Mouse (Mus musculus) embryonic facial prominence, embryonic 15.5 days (tissue): ENCODE results near the gene Gm20388. TPM values are rescaled to one million over a fixed set of nuclear protein-coding genes. Genes with fewer than 3 reads are reported as not detected.

Experiments used
- ATAC-seq: fragments of 200-750 bp; cut with Nextera tagmentation; 2 replicates; pipeline ENCODE4 v1.8.0; 2017; ENCODE audit warnings: low read depth, moderate TSS enrichment; ENCODE audit not compliant: insufficient number of reproducible peaks, low FRiP score, low TSS enrichment
- H3K27ac ChIP-seq: fragments of 300-500 bp; sonication (generic); replicated peaks from 2 replicates; pipeline ENCODE4 v1.5.1; 2015; ENCODE audit warnings: mild to moderate bottlenecking, inconsistent platforms
- H3K27me3 ChIP-seq: fragments of 300-500 bp; sonication (generic); 2 replicates; pipeline ENCODE4 v1.6.1; 2015; ENCODE audit warnings: inconsistent platforms
- H3K36me3 ChIP-seq: fragments of 300-500 bp; sonication (generic); 2 replicates; pipeline ENCODE4 v1.6.1; 2015; ENCODE audit warnings: mild to moderate bottlenecking, inconsistent platforms
- H3K4me1 ChIP-seq: fragments of 300-500 bp; sonication (generic); 2 replicates; pipeline ENCODE4 v1.6.1; 2015; ENCODE audit warnings: inconsistent platforms
- H3K4me2 ChIP-seq: fragments of 300-500 bp; sonication (generic); replicated peaks from 2 replicates; pipeline ENCODE4 v1.6.1; 2015; ENCODE audit warnings: mild to moderate bottlenecking, inconsistent platforms
- H3K4me3 ChIP-seq: fragments of 300-500 bp; sonication (generic); replicated peaks from 2 replicates; pipeline ENCODE4 v1.5.1; 2015; ENCODE audit warnings: mild to moderate bottlenecking, inconsistent platforms
- H3K9ac ChIP-seq: fragments of 300-500 bp; sonication (generic); 2 replicates; pipeline ENCODE4 v1.6.1; 2015; ENCODE audit warnings: inconsistent platforms
- H3K9me3 ChIP-seq: fragments of 300-500 bp; sonication (generic); replicated peaks from 2 replicates; pipeline ENCODE4 v1.6.1; 2016; ENCODE audit warnings: inconsistent platforms
- WGBS: fragments of 180-500 bp; shearing (Covaris S2); methylation state at CpG from one replicate; pipeline ENCODE4 v1.1.7; 2015; 5-methylcytosine and 5-hydroxymethylcytosine counted together
- polyA plus RNA-seq: library from polyadenylated mRNA; unstranded; fragments of >200 nt; fragmentation: Nextera tagmentation; extraction: Ambion mirVana; gene quantifications from 2 replicates; pipeline ENCODE4 v1.2.1, GENCODE M21; 2015

The Gm20388 gene
- polyA plus RNA-seq, 1 experiment from 2014 or later, result 8.0 TPM

DNA sequence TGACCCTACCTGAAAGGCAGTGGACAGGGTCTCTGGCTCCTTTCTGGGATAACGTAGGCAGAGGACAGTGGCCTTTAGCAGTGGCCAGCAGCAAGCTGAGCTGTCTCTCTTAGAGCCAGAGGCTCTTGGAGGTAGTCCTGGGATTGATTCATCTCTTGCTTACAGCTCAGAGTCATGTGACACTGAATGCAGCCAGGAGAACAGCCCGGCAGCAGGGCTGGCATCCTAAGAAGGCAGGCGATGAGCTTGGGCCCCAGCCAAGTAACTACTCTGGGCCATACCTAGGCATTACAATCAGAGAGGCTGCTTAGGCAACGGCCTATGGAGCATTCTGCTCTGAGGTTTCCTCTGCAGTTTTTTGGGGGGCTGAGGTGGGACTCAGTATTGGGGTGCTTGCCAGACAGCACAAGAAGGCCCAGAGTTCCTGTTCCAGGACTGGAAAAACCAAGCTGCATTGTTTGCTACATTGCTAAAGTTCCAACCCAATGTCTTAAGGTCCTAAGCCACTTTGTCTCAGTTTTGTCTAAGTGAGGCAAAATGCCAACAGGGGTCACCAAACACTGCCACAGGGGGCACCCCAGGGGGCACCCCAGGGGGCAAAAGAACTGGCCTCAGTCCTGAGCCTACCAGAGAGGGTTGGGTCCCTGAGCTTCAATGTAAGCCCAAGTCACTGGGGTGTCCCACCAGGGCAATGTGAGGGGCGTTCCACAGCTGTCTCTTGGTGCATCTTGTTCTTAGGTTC, 2437.3 kb downstream of the Gm20388 start:
- ATAC-seq, result no peak
- H3K27me3 ChIP-seq, result peaks cover 11% of the 10 kb centered on the region; the same call in 1 of the 2 replicates
- H3K4me3 ChIP-seq, result no peak overlapping the region
- WGBS, result 63% methylated on average over 5 of the region's 5 CpGs
- peaks cover 33% of the 10 kb centered on the region for H3K4me1 ChIP-seq
- no peaks in the 10 kb centered on the region for H3K36me3 ChIP-seq
- H3K9ac ChIP-seq, result no peak overlapping the region
- no peaks in the 10 kb centered on the region for H3K9me3 ChIP-seq
- no peak overlapping the region for H3K27ac ChIP-seq
- H3K4me2 ChIP-seq, result no peak overlapping the region

DNA sequence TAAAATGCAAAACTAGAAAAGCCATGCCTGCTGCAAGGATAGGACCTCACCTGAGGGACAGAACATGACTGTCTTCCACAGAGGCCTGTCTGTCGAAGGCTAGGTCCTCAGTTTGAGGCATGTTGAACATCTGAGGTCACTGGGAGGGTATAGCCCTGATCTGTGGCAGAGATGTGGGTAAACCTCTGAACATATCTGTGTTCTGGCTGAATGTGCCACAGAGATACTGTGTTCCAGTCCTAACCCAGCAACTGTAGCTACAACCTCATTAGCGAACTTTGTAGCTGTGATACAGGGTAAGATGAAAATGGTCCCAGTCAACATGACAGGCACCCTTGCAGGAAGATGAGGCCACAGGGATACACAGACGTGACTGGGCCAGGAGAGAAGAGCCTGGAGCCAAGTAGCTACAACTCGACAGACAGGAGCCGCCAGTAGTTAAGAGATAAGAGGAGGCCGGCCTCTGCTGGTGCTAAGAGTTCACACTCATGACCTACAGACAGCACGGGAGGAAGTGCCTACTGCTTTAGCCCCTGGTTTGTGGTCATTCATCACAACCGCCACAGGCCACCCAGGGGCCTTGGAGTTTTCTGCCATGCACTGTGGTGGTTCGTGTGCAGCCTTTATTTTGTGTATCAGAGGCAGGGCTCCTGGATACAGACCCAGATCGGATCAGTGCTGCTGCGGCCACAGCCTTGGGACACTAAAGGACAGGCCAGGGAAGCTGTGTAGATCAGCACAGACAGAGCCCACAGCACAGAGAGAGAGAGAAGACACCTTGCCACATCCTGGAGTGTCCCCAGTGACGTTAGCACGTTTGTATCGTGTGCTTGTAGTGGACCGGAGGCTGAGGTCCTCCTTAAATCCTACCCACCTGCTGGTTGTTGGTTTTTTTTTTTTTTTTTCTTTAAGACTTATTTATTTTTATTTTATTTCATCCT, 2439.0 kb downstream of the Gm20388 start:
- Histone ChIP-seq H3K4me2 (no peak overlapping the region), H3K4me1 (peaks cover 18% of the 10 kb centered on the region), H3K27me3 (peaks cover 3% of the 10 kb centered on the region; the same call in 1 of the 2 replicates), H3K4me3 (no peak overlapping the region), H3K27ac (no peak overlapping the region), H3K36me3 (no peaks in the 10 kb centered on the region), H3K9me3 (no peaks in the 10 kb centered on the region), H3K9ac (no peak overlapping the region)
- 39% methylated on average over 15 of the region's 15 CpGs for WGBS
- ATAC-seq, result no peak

DNA sequence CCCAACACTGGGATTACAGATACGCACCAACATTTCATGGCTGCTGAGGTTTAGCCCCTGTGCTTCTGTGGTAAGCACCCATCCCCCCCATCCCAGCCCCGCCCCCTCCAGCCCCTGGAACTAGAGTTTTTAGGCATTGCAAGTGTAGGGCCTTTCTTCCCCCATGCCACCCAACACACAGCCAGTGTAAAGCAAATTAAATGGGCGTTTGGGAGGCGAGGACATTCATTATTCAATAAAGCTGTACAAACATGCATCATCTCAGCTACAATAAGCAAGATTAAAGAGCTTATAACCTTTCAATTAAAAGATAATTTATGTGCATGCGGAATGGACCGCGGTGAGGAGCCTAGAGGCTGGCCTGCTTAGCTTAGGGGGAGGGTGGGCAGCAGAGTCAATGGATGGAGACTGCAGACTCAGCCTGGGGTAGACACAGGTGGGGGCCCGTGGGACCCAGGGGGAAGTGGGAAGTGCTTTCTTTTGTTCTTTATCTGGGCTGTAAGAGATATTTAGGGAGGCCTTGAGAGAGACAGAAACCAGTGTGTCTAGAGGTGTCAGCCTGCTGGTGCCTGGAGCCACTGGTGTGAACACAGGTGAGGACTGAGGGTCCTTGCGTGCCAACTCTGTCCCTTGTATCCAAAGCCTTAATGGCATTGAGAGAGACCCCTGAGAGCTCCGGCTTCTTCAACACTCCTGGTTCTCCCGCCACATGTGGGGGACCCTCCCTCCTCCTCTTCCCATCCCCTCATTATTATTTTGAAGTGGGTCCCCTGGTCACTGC, 2439.9 kb downstream of the Gm20388 start:
- WGBS, result 32% methylated on average over 11 of the region's 11 CpGs
- H3K4me2 ChIP-seq, result no peak overlapping the region
- H3K36me3 ChIP-seq, result no peaks in the 10 kb centered on the region
- no peaks in the 10 kb centered on the region for H3K9me3 ChIP-seq
- peaks cover 11% of the 10 kb centered on the region for H3K4me1 ChIP-seq
- H3K27ac ChIP-seq, result no peak overlapping the region
- ATAC-seq, result no peak
- H3K9ac ChIP-seq, result no peak overlapping the region
- 0 out of 2 replicates have a peak, but pooled peaks cover 3% of the 10 kb centered on the region for H3K27me3 ChIP-seq
- no peak overlapping the region for H3K4me3 ChIP-seq

DNA sequence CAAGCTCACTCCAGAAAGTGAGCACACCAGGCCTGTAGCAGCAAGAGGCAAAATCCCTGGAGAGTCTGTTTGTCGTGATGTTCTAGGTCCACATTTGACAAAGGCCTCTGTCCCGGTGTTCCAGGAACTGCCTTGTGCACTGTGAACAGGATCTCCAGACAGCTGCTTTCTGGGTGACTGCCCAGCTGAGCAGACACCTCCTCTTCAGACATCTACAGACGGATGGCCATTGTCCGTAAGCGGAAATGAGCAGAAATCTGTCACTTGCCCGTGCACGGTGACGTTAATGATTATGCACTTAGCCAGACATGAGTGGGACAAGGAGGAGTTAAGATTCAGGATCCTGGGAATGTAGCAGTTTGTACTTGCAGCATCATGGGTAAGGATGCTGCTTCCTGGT, 2443.5 kb downstream of the Gm20388 start:
- Histone ChIP-seq H3K27me3 (no peaks in the 10 kb centered on the region), H3K27ac (no peak overlapping the region; the same call in 1 of the 2 replicates), H3K36me3 (no peaks in the 10 kb centered on the region), H3K4me3 (no peak overlapping the region), H3K9me3 (no peaks in the 10 kb centered on the region), H3K9ac (no peak overlapping the region), H3K4me1 (peaks cover 8% of the 10 kb centered on the region), H3K4me2 (no peak overlapping the region)
- ATAC-seq, result no peak
- 88% methylated on average over 8 of the region's 8 CpGs for WGBS

DNA sequence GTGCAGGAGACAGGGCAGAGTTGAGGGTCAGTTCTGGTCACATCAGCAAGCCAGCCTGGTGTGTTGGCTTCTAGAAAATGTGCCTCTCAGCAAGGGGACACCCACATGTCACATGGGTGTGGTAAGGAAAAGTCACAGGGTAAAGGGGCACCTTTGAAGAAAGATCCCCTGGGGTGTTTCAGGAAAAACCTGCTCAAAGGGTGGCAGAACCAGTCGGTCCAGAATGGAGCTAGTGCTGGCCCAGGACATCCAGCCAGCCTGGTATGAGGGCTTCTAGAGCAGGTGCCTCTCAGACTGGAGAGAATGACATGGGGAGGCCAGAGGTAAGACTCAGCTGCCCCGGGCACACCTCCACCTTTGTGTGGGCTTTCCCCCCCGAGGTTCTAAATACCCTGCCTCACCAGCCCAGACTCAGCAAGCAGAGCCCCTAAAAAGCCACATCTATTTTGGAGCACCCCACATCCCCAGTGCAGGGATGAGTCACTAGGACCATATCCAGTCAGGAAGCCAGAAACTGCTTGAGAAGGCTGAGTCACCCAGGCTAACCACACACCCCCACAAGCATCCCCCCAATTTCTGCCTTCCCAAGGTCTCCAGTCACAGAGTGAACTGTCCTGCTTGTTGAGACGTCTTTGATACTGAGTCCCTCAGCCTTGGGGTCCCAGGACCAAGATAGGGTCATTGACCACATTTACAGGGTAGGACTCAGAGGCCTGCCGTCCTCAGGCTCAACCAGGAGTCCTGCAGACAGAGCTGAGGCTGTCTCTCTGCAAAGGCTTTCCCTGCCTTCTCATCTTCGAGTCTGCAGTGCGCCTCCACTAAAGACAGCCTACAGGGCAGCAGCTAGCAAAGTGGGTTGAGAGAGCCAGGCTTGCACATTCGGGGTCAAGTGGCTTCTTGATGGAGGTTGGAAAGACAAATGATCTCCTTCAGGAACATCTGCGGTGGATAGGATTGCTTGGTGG, 2445.3 kb downstream of the Gm20388 start:
- no peak for ATAC-seq
- H3K27me3 ChIP-seq, result no peaks in the 10 kb centered on the region; the same call in 1 of the 2 replicates

DNA sequence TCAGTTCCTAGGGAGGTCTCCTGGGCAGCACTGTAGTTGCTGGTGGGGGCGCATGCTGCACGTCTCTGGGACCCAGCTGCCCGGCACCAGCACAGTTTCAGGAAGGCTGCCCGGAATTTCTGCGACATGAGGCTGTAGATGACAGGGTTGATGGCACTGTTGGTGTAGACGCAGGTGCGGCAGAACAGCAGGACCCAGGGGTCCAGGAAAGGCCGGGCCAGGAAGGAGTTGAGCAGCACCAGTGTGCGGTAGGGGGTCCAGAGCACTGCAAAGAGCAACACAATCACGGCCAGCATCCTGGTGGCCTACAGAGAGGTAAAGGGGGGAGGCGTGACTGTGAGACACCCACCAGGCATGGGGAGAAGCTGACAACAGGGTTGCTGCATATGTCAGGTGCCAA, 2446.6 kb downstream of the Gm20388 start:
- H3K36me3 ChIP-seq, result no peaks in the 10 kb centered on the region
- no peak overlapping the region for H3K4me2 ChIP-seq
- WGBS, result 70% methylated on average over 11 of the region's 11 CpGs
- no peak overlapping the region for H3K4me3 ChIP-seq
- H3K9ac ChIP-seq, result no peak overlapping the region
- no peak for ATAC-seq
- H3K9me3 ChIP-seq, result no peaks in the 10 kb centered on the region
- H3K27ac ChIP-seq, result no peak overlapping the region
- peaks cover 10% of the 10 kb centered on the region for H3K4me1 ChIP-seq
- no peaks in the 10 kb centered on the region; the same call in 1 of the 2 replicates for H3K27me3 ChIP-seq

More for the DNA sequence above, 2445.3 kb downstream of the Gm20388 start:
- Histone ChIP-seq H3K9ac (no peak overlapping the region), H3K36me3 (no peaks in the 10 kb centered on the region), H3K4me3 (no peak overlapping the region), H3K9me3 (no peaks in the 10 kb centered on the region), H3K27ac (no peak overlapping the region), H3K4me2 (no peak overlapping the region), H3K4me1 (no peaks in the 10 kb centered on the region; the same call in 1 of the 2 replicates)
- 65% methylated on average over 9 of the region's 9 CpGs for WGBS

DNA sequence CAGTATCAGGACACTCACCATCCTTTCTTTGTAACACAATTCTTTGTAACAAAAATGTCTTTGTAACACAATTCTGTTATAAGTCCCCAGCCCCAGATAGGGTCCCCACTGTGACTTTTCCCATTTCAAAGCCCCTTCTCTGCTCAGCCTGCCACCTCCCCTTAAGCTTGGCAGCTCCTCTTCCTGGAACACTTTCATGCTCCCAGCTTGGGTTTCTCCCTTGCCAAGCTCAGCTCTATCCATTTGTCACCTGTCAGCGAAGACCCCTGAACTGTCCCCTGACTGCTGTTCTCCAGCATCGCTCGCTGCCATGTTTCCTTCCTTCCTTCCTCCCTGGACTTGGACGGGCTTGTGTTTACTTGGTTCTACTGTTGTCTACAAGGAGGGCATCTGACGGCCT, 2447.0 kb downstream of the Gm20388 start:
- H3K4me1 ChIP-seq, result peaks cover 14% of the 10 kb centered on the region
- H3K27me3 ChIP-seq, result no peaks in the 10 kb centered on the region; the same call in 1 of the 2 replicates
- no peak for ATAC-seq
- no peaks in the 10 kb centered on the region for H3K36me3 ChIP-seq
- H3K9me3 ChIP-seq, result no peaks in the 10 kb centered on the region
- 82% methylated on average over 5 of the region's 5 CpGs for WGBS
- H3K4me3 ChIP-seq, result no peak overlapping the region
- no peak overlapping the region for H3K4me2 ChIP-seq
- H3K9ac ChIP-seq, result no peak overlapping the region
- no peak overlapping the region for H3K27ac ChIP-seq

DNA sequence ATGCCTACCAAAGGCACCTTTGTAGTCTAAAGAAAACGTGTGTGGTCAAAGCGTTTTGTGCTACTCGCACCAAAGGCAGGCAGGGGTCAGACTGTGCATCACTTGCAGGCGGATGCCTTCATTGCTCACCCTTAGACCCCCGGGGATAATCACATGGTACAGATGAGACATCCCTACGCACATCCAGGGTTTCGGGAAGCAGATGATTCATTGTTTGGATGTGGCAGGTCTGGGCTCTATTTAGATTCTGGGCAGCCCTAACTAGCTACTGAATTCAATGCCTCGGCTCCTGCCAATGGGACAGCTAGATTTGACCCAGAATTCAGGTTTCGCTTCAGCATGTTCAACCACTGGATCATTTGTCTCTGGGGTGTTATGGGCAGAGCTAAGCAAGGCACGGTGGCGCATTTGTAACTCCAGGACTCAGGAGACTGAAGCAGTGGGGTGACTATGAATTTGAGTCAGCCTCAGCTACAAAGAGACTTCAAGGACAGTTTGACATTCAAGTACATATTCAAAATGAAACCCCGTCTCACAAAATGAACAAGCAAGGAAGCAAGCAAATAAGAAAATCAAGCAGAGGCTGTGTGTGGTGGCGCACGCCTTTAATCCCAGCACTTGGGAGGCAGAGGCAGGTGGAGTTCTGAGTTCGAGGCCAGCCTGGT, 2448.6 kb downstream of the Gm20388 start:
- H3K9ac ChIP-seq, result no peak overlapping the region
- H3K4me3 ChIP-seq, result no peak overlapping the region
- H3K36me3 ChIP-seq, result no peaks in the 10 kb centered on the region
- H3K9me3 ChIP-seq, result no peaks in the 10 kb centered on the region
- ATAC-seq, result no peak
- no peak overlapping the region for H3K4me2 ChIP-seq
- H3K27me3 ChIP-seq, result no peaks in the 10 kb centered on the region; the same call in 1 of the 2 replicates
- no peak overlapping the region for H3K27ac ChIP-seq
- WGBS, result 71% methylated on average over 15 of the region's 15 CpGs
- H3K4me1 ChIP-seq, result peaks cover 18% of the 10 kb centered on the region

DNA sequence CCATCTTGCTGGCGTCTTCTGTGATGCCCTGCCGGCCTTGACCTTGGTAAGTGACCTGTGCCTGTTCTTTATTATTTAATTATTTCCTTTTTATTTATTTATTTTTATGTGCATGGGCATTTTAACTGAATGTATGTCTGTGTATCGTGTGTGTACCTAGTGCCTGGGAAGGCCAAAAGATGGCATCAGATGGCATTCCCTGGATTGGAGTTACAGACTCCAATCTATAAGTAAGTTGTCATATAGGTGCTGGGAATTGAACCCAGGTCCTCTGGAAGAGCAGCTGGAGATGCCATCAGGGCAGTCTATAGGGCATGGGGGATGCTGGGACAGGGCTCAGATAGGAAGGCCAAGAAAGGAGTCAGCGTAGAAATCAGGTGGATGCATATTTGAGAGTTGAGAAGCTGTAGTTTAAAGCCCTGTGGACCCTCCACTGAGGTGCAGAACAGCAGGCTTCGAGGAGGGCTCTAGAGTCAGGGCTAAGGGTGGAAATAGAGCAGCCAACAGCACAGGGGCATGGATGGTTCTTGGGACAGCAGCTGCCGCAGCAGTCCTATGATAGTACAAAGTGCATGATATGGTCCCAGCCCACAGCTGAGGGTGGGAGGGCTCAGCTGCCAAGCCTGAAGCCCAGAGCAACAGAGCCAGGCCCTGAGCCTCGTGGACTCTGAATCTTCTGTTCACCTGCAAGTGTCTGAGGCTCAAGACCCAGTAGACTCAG, 2450.2 kb downstream of the Gm20388 start, which contains the start of gene Trhr2:
Trhr2 (minus strand) TSS at position 51 of the 721 bp plus-strand sequence.
- peaks cover 18% of the 10 kb centered on the region for H3K4me1 ChIP-seq
- no peaks in the 10 kb centered on the region; the same call in none of the 2 replicates for H3K27me3 ChIP-seq
- no peak within 1 kb of the TSS for H3K9ac ChIP-seq
- H3K27ac ChIP-seq, result no peak within 1 kb of the TSS
- no peaks in the 10 kb centered on the region for H3K9me3 ChIP-seq
- 78% methylated on average over 7 of the region's 7 CpGs for WGBS
- H3K4me2 ChIP-seq, result no peak within 1 kb of the TSS
- no peaks in the 10 kb centered on the region for H3K36me3 ChIP-seq
- H3K4me3 ChIP-seq, result no peak within 1 kb of the TSS
- no peak for ATAC-seq
